Mouse (Mus musculus): Measurements from ENCODE around the gene Ube2s.

GRCm38 (mm10) chr7:4794631-4795168 lies 17.7 kb downstream of the Ube2s start:
- TF ChIP-seq POLR2A (IDR thresholded peaks at IDR 0.05; ENCODE audit: extremely low read depth, insufficient read depth, low read length) = no peak
- no peak for TF ChIP-seq CTCF (IDR thresholded peaks at IDR 0.05; ENCODE audit: extremely low read depth, insufficient read depth, low read length)
